Mouse (Mus musculus): ENCODE measurements around the gene Sdsl. TPM values are rescaled to one million over a fixed set of nuclear protein-coding genes. Genes with fewer than 3 reads are reported as not detected.

The Sdsl gene
- total and polyA plus RNA-seq, 2 experiments from 2014 or later: 4.6 to 8.1 TPM

DNA sequence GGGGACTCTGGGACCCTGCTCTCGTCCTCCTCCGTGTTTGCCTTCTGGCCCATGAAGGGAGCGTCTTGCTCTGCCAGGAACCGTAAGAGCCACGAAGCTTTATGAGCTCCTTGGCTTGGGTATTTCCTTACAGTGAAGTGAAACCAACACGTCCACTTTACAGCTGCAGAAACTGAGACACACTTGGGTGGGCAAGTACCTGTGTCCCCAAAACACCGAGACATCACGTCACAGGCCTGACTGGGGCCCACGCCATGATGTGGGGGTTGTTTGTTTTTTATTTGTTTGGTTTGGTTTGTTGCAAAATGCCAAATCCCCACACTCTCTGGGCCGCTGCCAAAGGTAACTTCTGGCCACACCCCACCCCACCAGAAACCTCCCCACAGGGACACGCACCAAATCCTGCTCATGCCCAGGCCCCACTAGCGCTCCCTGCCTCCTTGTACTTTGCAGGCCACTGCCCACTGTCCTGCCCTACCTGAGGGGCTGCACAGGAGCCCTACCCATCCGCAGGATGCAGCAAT lies 23.2 kb upstream of the Sdsl start:
- H3K9me3 ChIP-seq (ENCODE audit: low read length): no peaks in the 10 kb centered on the region
- H3K4me2 ChIP-seq (ENCODE audit: low read depth, low read length): no peak overlapping the region
- 0 out of 2 replicates have a peak, but pooled peaks cover 6% of the 10 kb centered on the region for H3K36me3 ChIP-seq (ENCODE audit: insufficient read depth, low read length)
- H3K9ac ChIP-seq (replicated peaks; ENCODE audit: low read length): no peak overlapping the region
- TF ChIP-seq CTCF (IDR thresholded peaks at IDR 0.05; ENCODE audit: low read depth): no peak
- DNase-seq (ENCODE audit: low spot score) (no peak), ATAC-seq (no peak)
- H3K4me3 ChIP-seq (ENCODE audit: low read length): no peak overlapping the region
- no peaks in the 10 kb centered on the region for H3K4me1 ChIP-seq (ENCODE audit: insufficient read depth, low read length)
- H3K27me3 ChIP-seq (ENCODE audit: insufficient read depth, low read length): no peaks in the 10 kb centered on the region
- H3K27ac ChIP-seq: no peak overlapping the region
- WGBS: 91% methylated on average over 13 of the region's 13 CpGs

DNA sequence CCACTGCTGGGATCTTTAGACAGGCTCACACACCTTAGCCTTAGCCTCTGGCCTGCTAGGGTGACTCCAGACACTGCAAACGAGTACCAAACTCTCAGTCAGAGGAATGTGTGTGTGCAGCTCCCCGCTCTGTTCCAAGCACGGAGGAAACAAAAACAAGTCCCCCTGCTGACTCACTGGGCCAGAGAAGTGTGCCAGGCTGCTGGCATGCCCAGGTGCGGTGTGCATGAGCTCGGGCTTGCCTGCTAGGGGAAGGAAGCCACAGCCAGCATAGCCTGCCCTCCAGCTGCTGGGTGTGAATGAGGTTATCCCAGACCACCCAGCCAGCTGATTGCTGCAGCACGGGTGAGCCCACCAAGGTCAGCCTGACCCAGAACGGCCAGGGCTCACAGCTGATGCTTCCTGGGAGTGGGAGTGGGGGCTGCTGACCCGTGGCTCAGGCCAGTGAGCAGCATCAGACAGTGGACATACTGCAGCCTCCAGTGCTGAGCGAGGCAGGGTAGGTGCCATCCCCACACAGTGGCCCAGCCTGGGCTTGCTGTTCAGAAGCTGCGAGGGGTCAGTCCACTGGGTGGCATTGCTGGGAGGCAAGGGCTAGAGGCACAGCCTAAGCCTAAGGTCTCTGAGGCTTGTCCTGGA lies 22.6 kb upstream of the Sdsl start:
- no peak overlapping the region for H3K9ac ChIP-seq (replicated peaks; ENCODE audit: low read length)

DNA sequence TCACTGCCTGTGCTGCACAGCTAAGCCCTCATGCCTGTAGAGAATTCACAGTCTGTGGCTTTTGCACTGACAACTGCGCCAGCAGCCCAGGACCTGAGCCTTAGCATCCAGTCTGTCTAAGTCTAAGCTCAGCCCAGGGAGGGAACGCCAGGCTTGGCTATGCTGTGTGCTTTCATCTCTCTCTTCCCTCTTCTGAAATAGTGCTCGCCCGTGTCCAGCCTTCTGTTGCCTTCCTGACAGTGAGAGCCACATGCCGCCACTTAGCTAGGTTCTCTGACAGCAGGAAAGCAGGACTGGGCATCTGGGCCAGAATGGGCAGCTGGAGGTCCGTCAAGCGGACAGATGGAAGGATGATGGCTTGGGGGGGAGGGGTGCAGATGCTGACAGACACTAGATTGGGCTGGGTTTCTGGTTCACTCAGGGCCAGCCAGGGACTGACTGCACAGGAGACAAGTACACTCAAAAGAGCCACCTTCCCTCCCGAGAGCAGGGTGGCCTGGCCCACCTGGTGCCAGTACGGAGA lies 21.3 kb upstream of the Sdsl start:
- no peaks in the 10 kb centered on the region for H3K27me3 ChIP-seq (ENCODE audit: insufficient read depth, low read length)
- H3K4me2 ChIP-seq (ENCODE audit: low read depth, low read length): no peak overlapping the region
- no peak overlapping the region for H3K4me3 ChIP-seq (ENCODE audit: low read length)
- no peak for TF ChIP-seq CTCF (IDR thresholded peaks at IDR 0.05; ENCODE audit: low read depth)
- H3K9me3 ChIP-seq (ENCODE audit: low read length): no peaks in the 10 kb centered on the region
- H3K9ac ChIP-seq (replicated peaks; ENCODE audit: low read length): 0 out of 2 replicates have a peak overlapping the region, but pooled peaks have one; percentile 21
- H3K27ac ChIP-seq: no peak overlapping the region
- WGBS: 55% methylated on average over 9 of the region's 9 CpGs
- ATAC-seq: peak; percentile 24; the same call in 1 of the 2 replicates
- 0 out of 2 replicates have a peak, but pooled peaks cover 6% of the 10 kb centered on the region for H3K36me3 ChIP-seq (ENCODE audit: insufficient read depth, low read length)
- peak; percentile 49 for DNase-seq (ENCODE audit: low spot score)
- H3K4me1 ChIP-seq (ENCODE audit: insufficient read depth, low read length): no peaks in the 10 kb centered on the region

More for the DNA sequence above, 22.6 kb upstream of the Sdsl start:
- Histone ChIP-seq H3K27me3 (ENCODE audit: insufficient read depth, low read length) (no peaks in the 10 kb centered on the region), H3K4me2 (ENCODE audit: low read depth, low read length) (no peak overlapping the region), H3K36me3 (ENCODE audit: insufficient read depth, low read length) (0 out of 2 replicates have a peak, but pooled peaks cover 6% of the 10 kb centered on the region), H3K4me3 (ENCODE audit: low read length) (no peak overlapping the region), H3K4me1 (ENCODE audit: insufficient read depth, low read length) (no peaks in the 10 kb centered on the region), H3K9me3 (ENCODE audit: low read length) (no peaks in the 10 kb centered on the region), H3K27ac (no peak overlapping the region)
- DNase-seq (ENCODE audit: low spot score): no peak
- WGBS: 67% methylated on average over 10 of the region's 10 CpGs
- no peak for TF ChIP-seq CTCF (IDR thresholded peaks at IDR 0.05; ENCODE audit: low read depth)
- no peak for ATAC-seq

DNA sequence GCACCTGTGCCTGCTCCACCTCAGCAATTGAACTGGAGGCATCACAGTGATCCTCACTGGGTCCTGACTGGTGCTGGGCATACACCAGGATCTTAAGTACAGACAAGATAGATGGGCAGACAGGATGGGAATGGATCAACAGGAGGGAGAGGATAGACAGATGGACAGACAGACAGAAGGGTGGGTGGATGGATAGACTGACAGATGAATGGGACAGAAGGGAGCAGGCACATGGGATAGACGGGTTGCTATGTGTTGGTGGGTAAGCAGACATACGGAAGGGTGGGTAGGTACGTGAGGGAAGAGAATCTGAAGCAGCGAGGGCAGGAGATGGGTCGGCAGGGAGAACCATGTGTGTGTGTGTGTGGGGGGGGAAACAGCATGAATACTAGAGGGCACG lies 20.8 kb upstream of the Sdsl start:
- DNase-seq (ENCODE audit: low spot score) (no peak), ATAC-seq (no peak)
- H3K4me1 ChIP-seq (ENCODE audit: insufficient read depth, low read length): no peaks in the 10 kb centered on the region
- no peaks in the 10 kb centered on the region for H3K9me3 ChIP-seq (ENCODE audit: low read length)
- no peak overlapping the region for H3K4me3 ChIP-seq (ENCODE audit: low read length)
- H3K27ac ChIP-seq: no peak overlapping the region
- H3K27me3 ChIP-seq (ENCODE audit: insufficient read depth, low read length): no peaks in the 10 kb centered on the region
- 0 out of 2 replicates have a peak overlapping the region, but pooled peaks have one; percentile 21 for H3K9ac ChIP-seq (replicated peaks; ENCODE audit: low read length)
- 0 out of 2 replicates have a peak, but pooled peaks cover 6% of the 10 kb centered on the region for H3K36me3 ChIP-seq (ENCODE audit: insufficient read depth, low read length)
- no peak overlapping the region for H3K4me2 ChIP-seq (ENCODE audit: low read depth, low read length)
- no peak for TF ChIP-seq CTCF (IDR thresholded peaks at IDR 0.05; ENCODE audit: low read depth)
- WGBS: 80% methylated on average over 6 of the region's 6 CpGs

- no peaks in the 10 kb centered on the region for H3K9me3 ChIP-seq (ENCODE audit: low read length)
- ATAC-seq (no peak; the same call in 1 of the 2 replicates), DNase-seq (ENCODE audit: low spot score) (peak; percentile 69)
- H3K9ac ChIP-seq (replicated peaks; ENCODE audit: low read length): no peak overlapping the region
- H3K4me1 ChIP-seq (ENCODE audit: insufficient read depth, low read length): no peaks in the 10 kb centered on the region
- no peak overlapping the region for H3K4me2 ChIP-seq (ENCODE audit: low read depth, low read length)
- WGBS: 60% methylated on average over 11 of the region's 11 CpGs
- TF ChIP-seq CTCF (IDR thresholded peaks at IDR 0.05; ENCODE audit: low read depth): peak; percentile 82
- no peak overlapping the region for H3K27ac ChIP-seq
- no peak overlapping the region for H3K4me3 ChIP-seq (ENCODE audit: low read length)
- H3K27me3 ChIP-seq (ENCODE audit: insufficient read depth, low read length): no peaks in the 10 kb centered on the region
- peaks cover 11% of the 10 kb centered on the region; the same call in 1 of the 2 replicates for H3K36me3 ChIP-seq (ENCODE audit: insufficient read depth, low read length)
These were observed 19.8 kb upstream of the Sdsl start for GRCm38 (mm10) chr5:120492437-120492836.

GRCm38 (mm10) chr5:120490679-120491192 lies 18.1 kb upstream of the Sdsl start:
- WGBS: 51% methylated on average over 8 of the region's 8 CpGs
- Histone ChIP-seq H3K4me2 (ENCODE audit: low read depth, low read length) (no peak overlapping the region), H3K4me1 (ENCODE audit: insufficient read depth, low read length) (no peaks in the 10 kb centered on the region), H3K9me3 (ENCODE audit: low read length) (no peaks in the 10 kb centered on the region), H3K9ac (replicated peaks; ENCODE audit: low read length) (no peak overlapping the region), H3K27ac (peak overlapping the region; percentile 32; the same call in 1 of the 2 replicates), H3K36me3 (ENCODE audit: insufficient read depth, low read length) (peaks cover 25% of the 10 kb centered on the region), H3K4me3 (ENCODE audit: low read length) (no peak overlapping the region), H3K27me3 (ENCODE audit: insufficient read depth, low read length) (no peaks in the 10 kb centered on the region)
- ATAC-seq: peak; percentile 70
- no peak for TF ChIP-seq CTCF (IDR thresholded peaks at IDR 0.05; ENCODE audit: low read depth)
- DNase-seq (ENCODE audit: low spot score): peak; percentile 80
